Mouse (Mus musculus) cerebellum, postnatal 10 days (tissue): ENCODE results near the gene Tlx1.
A peak's percentile ranks its signal among the peaks of the same experiment; 100 is the strongest.

ENCODE experiments used
- DNase-seq, 2 experiments: peaks; one replicate each; pipeline ENCODE4 v3.0.0; 2021; ENCODE audit warnings: mixed read lengths in 2 of 2

Tlx1 gene

GRCm38 (mm10) chr19:45158896-45159295 is 8.4 kb downstream of the Tlx1 start:
- no peak for DNase-seq

DNA sequence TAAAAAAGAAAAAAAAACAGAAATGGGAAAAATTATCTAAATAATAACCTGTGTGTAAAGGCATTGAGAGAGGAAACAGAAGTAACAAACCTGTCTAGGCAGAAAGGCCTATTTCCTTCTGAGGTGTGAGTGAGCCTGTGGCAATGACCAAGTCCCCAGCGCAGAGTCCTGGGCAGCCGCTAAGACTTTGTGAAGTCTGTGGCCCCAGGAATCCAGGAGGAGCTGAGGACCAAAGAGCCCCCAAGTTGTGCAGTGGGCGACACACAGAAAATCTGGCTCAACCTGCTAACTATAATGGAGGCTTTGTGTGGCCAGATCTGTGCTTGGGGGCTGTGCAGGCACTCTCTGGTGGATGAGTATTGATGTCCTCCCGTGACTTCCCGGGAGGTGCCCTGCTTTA is 9.0 kb downstream of the Tlx1 start:
- no peak for DNase-seq

DNA sequence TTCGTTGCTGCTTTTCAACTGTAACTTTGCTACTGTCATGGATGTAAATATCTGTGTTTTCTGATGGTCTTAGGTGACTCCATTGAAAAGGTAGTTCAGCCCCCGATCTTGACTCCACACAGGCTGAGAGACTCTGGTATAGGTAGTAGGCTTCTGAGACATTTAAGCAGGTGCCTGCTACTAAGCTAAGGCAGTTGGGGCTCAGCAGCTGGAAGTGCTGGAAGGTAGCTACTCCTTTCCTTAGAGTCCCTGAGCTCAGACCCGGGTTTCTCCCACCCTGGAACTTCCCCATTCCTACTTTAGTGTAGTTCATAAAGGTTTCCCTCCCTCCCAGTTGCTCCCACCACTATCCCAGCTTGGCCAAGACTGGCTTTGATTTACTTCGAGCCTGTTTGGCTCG is 9.5 kb downstream of the Tlx1 start:
- DNase-seq, result no peak

GRCm38 (mm10) chr19:45160523-45160922 is 10.0 kb downstream of the Tlx1 start:
- DNase-seq, result no peak

- DNase-seq, result peak; percentile 81 to 84
Observed at GRCm38 (mm10) chr19:45161093-45161492, 10.6 kb downstream of the Tlx1 start.

- no peak for DNase-seq
Observed at GRCm38 (mm10) chr19:45162181-45162580, 11.7 kb downstream of the Tlx1 start.

DNA sequence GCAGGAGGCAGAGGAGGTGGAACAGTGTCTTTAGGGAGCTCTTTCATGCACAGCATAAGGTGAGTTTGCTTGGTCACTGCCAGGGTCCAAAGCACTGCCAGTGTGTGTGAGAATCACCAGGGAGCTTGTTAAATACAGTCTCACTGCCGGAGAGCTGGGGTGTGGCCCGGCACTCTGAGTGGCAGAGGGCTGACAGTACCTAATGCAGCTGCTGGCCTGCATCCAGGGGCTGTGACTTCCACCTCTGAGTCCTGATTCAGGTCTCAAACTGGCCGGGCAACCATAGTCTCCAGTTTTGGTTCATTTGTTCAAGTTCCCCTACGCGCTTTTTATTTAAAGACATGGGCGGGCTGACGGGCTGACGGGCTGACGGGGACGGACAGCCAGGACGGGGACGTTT is 12.4 kb downstream of the Tlx1 start:
- no peak for DNase-seq

DNA sequence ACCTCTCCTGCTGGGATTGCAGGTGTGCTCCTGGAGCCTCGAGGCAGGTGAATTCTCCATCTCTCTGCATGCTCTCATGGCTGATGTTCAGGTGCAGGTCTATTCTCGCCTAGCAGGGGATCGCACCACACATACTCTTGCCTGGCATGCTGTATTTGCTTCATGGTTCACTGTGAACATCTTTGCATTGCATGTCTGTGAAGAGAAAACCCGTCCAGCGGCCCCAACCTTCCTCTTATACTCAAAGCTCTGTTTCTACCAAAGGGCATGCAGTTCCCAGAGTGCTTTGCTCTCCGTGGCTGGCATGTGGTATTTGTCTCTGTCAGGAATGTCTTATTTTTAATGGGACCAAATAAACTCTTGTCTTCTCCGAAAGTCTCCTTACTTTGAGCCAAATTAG is 20.0 kb downstream of the Tlx1 start:
- no peak for DNase-seq

DNA sequence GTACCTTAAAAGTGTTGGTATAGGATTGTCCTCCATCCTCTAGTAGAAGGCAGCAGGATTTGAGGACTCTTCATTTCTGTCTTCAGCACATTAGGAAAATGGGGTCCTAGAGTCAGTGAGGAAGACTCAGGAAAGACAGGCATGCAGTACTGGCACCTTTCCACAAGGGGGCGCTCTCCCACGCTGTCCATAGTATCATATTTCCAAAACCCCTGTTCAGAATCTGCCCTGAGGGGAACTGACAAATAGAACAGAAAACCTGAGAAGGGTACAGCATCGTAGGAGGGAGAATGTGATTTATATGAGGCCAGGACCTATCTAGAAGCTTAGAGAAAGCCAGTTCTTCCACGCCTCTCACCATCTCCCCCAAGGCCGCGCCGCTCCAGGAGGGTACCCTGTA is 24.3 kb downstream of the Tlx1 start:
- no peak for DNase-seq

- no peak for DNase-seq
Observed at GRCm38 (mm10) chr19:45176269-45176668, 25.8 kb downstream of the Tlx1 start.

DNA sequence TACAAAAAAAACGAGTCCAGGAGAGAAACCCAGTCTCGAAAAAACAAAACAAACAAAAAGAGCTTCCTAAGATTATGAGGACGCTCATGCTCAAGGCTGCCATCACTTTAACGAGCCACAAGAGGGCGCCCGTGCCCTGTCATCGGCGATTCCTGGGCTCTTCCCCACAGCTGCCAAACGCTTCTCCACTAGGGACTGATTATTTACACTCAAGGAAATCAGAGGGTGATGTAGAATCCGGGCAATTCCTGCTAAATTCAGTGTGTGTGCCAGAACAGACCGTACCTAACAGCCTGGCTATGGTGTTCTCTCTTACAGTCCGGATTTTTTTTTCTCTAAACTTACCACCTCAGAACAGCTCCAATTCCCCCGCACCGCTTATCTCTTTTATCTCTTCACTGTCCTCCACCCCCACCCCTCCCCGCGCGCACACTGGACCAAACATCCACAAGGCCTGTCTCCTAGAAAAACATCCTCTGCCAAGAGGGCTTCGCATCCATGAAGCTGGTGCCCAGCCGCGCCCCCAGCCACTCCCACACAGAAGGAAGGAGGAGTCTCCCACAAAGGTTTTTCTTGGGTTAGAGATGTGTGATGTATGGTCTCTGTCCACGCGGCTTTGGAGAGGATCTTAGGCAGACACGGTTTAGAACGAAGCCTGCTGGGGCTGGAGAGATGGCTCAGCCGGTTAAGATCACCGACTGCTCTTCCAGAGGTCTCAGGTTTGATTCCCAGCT is 26.7 kb downstream of the Tlx1 start:
- peak; percentile 87 to 89 for DNase-seq

GRCm38 (mm10) chr19:45179451-45179850 is 29.0 kb downstream of the Tlx1 start:
- no peak for DNase-seq

- DNase-seq, result no peak
Observed at GRCm38 (mm10) chr19:45180447-45180846, 30.0 kb downstream of the Tlx1 start.

DNA sequence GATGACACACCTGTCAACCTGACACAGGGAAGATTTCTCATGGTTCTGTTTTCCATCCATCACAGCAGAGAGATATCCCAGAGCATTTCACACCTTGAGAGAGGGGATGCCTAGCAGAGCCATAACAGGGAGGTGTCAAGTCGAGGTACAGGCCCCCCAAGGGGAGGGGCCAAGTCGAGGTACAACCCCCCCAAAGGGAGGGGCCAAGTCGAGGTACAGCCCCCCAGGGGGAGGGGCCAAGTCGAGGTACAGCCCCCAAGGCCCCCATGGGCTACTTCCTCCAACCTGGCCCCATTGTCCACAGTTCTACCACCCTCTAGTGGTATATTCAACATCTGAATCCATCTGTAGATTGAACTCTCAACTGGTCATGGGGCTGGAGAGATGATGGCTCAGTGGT is 44.2 kb downstream of the Tlx1 start:
- DNase-seq, result no peak

DNA sequence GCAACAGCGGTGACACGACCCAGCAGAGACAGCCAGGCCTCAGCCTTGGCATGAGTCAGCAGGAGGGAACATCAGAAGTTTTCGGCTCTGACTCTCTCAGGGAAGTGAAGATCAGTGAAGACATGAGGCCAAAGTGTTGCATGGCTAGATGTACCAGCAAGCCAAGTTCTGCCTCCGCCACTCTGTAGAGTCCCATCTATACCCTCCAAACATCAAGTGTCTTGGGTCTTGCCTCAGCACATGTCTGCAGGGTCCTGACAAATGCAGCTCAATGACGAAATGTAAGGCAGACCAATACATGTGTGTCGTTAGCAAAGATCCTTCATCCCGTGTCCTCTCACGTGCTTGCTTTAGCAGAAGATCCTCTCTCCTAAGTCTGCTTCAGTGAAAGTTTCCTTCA is 46.5 kb downstream of the Tlx1 start:
- DNase-seq, result no peak

GRCm38 (mm10) chr19:45205311-45206105 is 55.0 kb downstream of the Tlx1 start:
- DNase-seq, result no peak
